Mouse (Mus musculus) lung, adult 2 months (tissue): ENCODE measurements around the gene Vwa8.

Experiments used
- CTCF ChIP-seq: fragments of 200-500 bp; IDR thresholded peaks from 2 replicates; pipeline ENCODE4 v1.5.1; 2011; ENCODE audit warnings: mild to moderate bottlenecking, low read length, control low read depth; ENCODE audit not compliant: insufficient read depth
- POLR2A ChIP-seq: fragments of 200-500 bp; IDR thresholded peaks from 2 replicates; pipeline ENCODE4 v1.6.1; 2011; ENCODE audit warnings: low read depth, mild to moderate bottlenecking, control low read depth, low read length, borderline replicate concordance; ENCODE audit errors: extremely low read depth

DNA sequence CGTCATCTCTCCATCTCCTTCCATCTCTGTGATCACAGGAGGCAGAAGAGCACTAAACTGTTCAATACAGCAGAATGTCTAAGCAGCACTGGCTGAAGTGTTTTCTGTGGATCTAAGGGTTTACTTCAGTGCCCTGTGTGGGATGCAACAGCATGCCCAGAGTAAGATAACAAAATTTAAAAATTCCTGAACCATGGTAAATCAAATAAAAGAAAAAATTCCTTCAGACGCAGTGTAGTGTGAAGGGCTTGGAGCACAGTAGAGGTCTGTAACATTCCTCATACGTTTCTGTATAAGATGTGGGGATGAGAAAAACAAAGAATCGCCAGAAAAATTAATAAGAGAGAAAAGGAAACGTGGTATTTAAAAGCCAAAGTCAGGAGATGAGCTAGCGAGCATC, 44.9 kb upstream of the Vwa8 start:
- TF ChIP-seq CTCF (no peak), POLR2A (no peak)
